Mouse (Mus musculus): Measurements from ENCODE around the gene Otop3.

Otop3 gene

GRCm38 (mm10) chr11:115319704-115320383 is 14.7 kb upstream of the Otop3 start:
- peak; percentile 62 for DNase-seq

- DNase-seq = peak; percentile 60
Measured at GRCm38 (mm10) chr11:115321906-115322693, 12.4 kb upstream of the Otop3 start, which contains the start of gene Ush1g. TSS of gene Ush1g (minus strand) at chr11:115322041.

- no peak for DNase-seq
Measured at GRCm38 (mm10) chr11:115323354-115323753, 11.2 kb upstream of the Otop3 start.

- no peak for DNase-seq
Measured at GRCm38 (mm10) chr11:115326730-115327129, 7.8 kb upstream of the Otop3 start.

- no peak for DNase-seq
Measured at GRCm38 (mm10) chr11:115329339-115329738, 5.2 kb upstream of the Otop3 start.

- DNase-seq = no peak
Measured at GRCm38 (mm10) chr11:115335223-115335622, 692 bp downstream of the Otop3 start.

DNA sequence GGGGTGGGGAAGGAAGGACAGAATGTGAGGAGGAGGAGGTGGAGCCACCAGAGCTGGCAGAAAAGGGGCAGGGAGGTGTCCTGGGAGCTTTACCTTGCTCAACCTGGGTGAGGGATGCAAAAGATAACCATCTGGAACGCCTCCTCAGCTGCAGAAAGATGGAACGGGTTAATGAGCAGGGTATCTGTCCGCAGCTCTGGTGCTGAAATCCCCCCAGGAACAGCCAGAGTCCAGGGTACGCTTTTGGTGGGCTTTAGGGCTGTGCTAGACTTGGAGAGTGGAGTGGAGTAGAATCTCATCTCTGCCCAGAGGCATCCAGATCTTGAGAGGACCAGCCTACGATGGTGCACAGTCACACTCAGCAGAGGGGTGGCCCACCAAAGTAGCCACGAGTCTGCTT is 1.6 kb downstream of the Otop3 start:
- no peak for DNase-seq

GRCm38 (mm10) chr11:115337350-115337749 is 2.8 kb downstream of the Otop3 start:
- DNase-seq = no peak

DNA sequence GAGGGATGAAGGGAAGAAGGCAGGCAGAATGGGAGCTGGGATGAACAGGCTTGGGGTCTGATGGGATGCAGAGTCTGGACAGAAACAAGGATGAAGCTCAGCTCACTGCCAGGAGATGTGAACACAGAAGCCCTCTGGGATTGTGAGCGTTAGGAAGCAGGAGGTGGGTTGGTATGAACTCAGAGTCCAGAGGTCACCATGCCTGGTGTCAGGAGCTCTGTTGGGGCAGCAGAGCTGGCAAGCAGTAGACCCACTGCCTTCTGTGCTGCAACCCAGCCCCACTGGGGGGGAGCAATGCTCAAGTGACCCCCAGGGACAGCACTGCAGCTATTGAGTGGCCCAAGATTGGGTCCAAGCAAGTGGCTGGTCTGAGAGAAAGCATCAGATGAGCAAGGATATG is 3.3 kb downstream of the Otop3 start:
- no peak for DNase-seq

DNA sequence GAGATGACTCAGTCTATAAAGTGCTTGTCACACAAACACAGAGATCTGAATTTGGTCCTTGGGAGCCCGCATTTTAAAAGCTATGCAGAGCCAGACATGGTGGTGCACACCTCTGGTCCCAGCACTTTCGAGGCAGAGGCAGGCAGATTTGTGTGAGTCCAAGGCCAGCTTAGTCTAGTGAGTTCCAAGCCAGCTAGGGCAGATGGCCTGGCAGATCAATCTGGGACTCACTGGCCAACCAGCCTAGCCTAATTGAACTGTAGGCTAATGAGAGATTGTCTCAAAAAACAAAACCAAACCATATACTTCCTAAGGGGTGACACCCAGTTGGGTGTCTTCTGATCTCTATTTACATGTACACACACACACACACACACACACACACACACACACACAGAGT is 6.7 kb downstream of the Otop3 start:
- no peak for DNase-seq

- no peak for DNase-seq
Measured at GRCm38 (mm10) chr11:115341866-115342265, 7.3 kb downstream of the Otop3 start.

DNA sequence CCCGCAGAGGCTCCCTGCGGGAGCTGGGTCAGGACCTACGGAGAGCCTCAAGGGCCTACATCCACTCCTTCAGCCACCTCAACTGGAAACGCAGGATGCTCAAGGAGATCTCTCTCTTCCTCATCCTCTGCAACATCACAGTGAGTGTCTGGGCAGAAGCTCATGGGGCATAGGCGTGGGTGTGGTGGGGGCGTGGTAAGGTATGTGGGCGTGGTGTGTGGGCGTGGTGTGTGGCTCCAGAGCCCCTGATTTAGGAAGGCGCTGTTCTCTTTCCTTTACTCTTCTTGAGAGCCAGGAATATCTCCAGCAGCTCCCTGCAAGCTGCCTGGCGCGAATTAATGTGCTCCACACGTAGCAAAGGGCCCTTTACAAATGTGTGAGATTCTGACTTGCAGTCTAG is 10.4 kb downstream of the Otop3 start:
- DNase-seq = no peak

DNA sequence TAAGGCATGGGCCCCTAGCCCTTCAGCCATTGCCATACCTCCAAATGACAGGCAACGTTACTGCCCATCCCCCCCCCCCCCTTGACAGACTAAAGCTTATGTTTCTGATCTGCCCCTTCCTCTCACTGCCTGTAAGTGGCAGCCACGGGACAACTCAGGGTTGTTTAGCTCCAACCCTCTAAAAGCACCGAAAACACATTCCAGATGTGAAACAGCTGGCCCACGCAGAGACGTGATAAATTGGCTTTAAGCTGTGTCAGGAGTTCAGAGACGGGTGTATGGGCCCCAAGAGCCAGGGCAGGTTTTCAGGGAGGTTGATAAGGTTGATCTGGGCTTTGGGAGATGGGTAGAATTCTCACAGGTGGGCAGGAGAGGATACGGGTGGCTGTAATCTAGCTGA is 11.0 kb downstream of the Otop3 start:
- DNase-seq = no peak

DNA sequence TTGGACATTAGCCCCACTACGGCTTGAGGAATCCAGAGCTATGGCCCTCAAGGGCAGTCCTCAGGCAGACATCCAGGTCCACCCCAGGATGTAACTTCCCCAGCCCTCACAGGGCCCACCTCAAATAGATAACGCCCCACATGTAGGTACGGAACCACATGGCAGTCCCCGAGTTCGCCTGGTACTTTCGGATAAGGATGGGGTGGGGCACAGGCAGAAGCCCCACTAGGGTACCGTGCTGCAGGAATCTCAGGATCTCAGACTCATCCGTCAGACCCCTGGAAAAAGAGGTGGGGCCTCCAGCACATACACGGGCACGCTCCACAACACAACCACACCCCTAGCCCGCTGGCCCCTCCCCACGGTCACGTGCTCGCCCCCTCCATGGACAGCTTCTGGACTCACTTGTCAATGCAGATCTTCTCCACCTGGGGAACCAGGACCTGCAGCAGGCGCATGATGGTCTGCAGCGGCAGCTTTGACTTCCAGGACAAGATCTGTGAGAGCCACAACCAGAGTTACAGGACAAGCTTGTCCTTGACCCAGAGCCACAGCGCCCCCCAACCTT is 14.2 kb downstream of the Otop3 start:
- DNase-seq = no peak

- DNase-seq = no peak
Measured at GRCm38 (mm10) chr11:115349976-115350375, 15.4 kb downstream of the Otop3 start.

- DNase-seq = no peak
Measured at GRCm38 (mm10) chr11:115353375-115353774, 18.8 kb downstream of the Otop3 start.

GRCm38 (mm10) chr11:115354183-115354582 is 19.7 kb downstream of the Otop3 start:
- peak; percentile 77 for DNase-seq

DNA sequence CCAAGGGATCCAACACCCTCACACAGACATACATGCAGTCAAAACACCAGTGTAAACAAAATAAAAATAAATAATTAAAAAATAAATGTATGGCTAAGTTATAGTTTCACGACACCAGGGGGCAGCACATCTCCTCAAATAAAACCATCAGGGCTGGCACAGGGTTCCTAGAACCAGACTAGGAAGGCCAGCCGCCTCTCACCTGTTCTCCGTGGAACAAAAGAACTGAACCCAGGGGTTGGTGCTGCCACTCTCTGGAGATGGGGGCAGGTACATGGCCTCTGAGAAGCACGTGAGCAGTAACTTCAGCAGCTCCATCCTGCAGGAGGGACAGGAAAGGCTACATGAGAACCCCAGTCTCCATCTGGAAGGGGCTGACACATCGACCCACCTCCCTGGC is 23.9 kb downstream of the Otop3 start:
- DNase-seq = peak; percentile 90

DNA sequence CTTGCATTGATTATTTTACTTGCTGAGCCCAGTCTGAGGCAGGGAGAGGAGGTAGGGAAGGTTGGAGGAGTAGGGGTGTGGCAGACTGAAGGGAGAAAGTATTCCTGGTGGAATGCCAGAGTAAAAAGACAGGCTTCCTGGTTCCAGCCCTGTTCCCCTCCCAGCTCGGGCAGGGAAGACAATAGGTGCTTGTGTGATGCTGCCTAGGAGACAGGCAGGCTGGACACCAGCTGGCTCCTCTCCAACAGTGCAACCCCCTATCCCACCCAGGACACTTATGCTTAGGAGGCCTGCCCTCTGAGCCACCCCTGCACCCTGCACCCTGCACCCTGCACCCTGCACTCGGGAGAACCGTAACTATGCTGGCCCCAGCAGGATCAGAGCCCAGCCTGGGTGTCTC is 24.8 kb downstream of the Otop3 start:
- peak; percentile 38 for DNase-seq

GRCm38 (mm10) chr11:115359726-115360125 is 25.2 kb downstream of the Otop3 start:
- no peak for DNase-seq

DNA sequence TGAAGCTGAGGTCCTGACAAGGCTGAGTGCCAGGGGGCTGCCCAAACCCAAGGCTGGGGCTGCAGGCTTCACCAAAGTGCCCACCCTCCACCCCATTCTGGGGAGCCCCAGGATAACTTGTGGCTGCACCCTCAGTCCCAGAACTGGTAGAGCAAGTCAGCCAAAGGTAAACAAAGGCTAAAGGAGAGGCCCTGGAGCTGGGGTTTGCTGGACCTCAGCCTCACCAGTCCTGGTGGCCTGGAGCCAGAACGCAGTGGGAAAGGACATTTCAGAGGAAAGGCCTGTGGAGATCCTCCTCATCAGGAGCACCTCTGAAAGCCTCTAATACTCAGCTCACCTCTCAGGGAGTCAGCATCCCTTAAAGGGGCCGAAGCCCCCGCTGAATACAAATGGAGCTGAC is 29.6 kb downstream of the Otop3 start:
- DNase-seq = peak; percentile 53

DNA sequence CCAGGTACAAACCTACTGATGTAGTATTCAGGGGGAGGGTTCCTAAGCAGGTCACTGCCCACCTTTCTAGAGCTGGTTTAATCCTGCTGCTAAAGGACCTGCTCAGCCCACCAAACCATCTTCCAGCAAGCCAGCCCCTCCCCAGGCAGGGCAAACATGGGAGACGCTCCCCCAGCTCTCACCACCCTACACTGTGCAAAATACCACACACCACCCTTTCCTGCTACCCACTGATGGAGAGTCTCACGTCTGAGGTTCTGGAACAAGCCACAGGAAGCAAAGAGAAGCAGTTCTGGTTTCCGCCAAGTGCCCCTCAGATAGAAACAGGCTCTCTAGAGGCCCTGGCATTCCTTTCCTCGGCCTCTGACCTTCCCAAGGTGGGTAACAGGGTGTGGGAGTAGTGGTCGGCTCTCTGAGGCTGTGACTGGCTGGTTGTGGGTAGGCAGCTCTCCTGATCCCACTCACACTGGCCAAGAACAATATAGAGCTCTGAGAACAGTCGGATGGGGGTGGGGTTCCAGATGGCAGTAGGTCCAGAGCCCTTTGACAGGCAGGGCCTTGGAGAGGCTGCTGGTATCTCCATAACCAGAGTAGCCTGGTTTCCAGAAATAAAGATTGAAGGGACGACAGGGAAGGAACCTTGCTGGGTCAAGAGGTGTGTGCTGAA is 31.6 kb downstream of the Otop3 start:
- peak; percentile 70 for DNase-seq

GRCm38 (mm10) chr11:115366706-115367394 is 32.3 kb downstream of the Otop3 start:
- DNase-seq = peak; percentile 79
